8 mouse cellular contexts compared by ENCODE assay signal in the genomic region with DNA sequence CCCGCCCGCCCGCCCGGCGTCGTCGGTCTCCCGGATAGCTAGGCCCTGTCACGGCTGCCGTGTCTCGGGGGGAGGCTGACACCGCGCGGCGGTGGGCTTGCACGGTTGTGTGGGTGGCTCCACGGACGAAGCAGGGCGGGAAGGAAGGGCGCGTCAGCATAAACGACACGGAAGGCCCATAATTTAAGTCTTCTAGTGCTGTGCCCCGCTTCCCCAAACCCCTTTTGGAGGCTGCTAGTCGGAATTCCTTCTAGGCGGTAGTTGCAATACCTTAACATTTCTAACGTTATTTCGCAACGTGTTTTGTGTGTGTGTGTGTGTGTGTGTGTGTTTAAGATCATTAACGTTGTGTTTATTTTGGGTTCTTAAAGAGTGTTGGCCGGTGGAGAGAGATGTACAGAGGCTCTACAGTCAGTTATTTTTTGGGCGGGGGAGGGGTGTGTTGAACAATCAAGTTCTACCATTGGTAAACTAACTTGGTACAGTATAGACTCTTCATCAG. TPM values are rescaled to one million over a fixed set of nuclear protein-coding genes. Genes with fewer than 3 reads are reported as not detected.
A peak's percentile ranks its signal among the peaks of the same experiment; 100 is the strongest.
DNase-seq lines count a peak whose midpoint lies in the region; ATAC-seq and TF ChIP-seq lines count a peak whose summit lies in the region.

No protein-coding gene starts in this region.

- peak overlapping the region; percentile 98 for H3K27ac ChIP-seq in kidney, embryonic 15.5 days
- peak overlapping the region; percentile 82; the same call in 1 of the 2 replicates for H3K27ac ChIP-seq in ES-E14 (ENCODE audit: insufficient read depth, low read depth, low read length, poor library complexity, severe bottlenecking)
- peak overlapping the region; percentile 2; the same call in 1 of the 2 replicates for H3K27ac ChIP-seq in embryonic fibroblast, embryonic 13.5 days (ENCODE audit: insufficient read depth, low read length)
- peak overlapping the region; percentile 99 for H3K27ac ChIP-seq in intestine, embryonic 16.5 days (ENCODE audit: low read length)
- H3K27ac ChIP-seq in midbrain, embryonic 14.5 days (replicated peaks; ENCODE audit: low read depth, low read length): peak overlapping the region; percentile 95

- TF ChIP-seq POLR2A in embryonic fibroblast, embryonic 13.5 days (IDR thresholded peaks at IDR 0.05; ENCODE audit: low read depth, low read length): no peak

- no peaks in the 10 kb centered on the region for H3K27me3 ChIP-seq in kidney, embryonic 15.5 days
- H3K27me3 ChIP-seq in intestine, embryonic 16.5 days (replicated peaks; ENCODE audit: control insufficient read depth, insufficient read depth, low read length): no peaks in the 10 kb centered on the region
- H3K27me3 ChIP-seq in midbrain, embryonic 14.5 days (ENCODE audit: control insufficient read depth, insufficient read depth, low read length): no peaks in the 10 kb centered on the region

- H3K4me2 ChIP-seq in kidney, embryonic 15.5 days: peak overlapping the region; percentile 61
- H3K4me2 ChIP-seq in intestine, embryonic 16.5 days (ENCODE audit: low read depth, low read length): peak overlapping the region; percentile 51
- peak overlapping the region; percentile 81 for H3K4me2 ChIP-seq in midbrain, embryonic 14.5 days (ENCODE audit: low read length)

- no peak for DNase-seq in kidney, adult 18-20 months
- peak; percentile 9 for DNase-seq in ES-E14 (ENCODE audit: low read depth, low spot score)
- no peak for DNase-seq in midbrain, embryonic 14.5 days
- no peak for DNase-seq in cerebellum, postnatal 4 days (ENCODE audit: low spot score in 2 of 2)
- no peak for DNase-seq in gastrocnemius, adult 18-20 months (ENCODE audit: low spot score)

- peak overlapping the region; percentile 93 for H3K9ac ChIP-seq in kidney, embryonic 15.5 days
- peak overlapping the region; percentile 97 for H3K9ac ChIP-seq in ES-E14 (ENCODE audit: insufficient read depth, low read depth, low read length, poor library complexity, severe bottlenecking)
- H3K9ac ChIP-seq in intestine, embryonic 16.5 days (ENCODE audit: low read depth, low read length): peak overlapping the region; percentile 97
- H3K9ac ChIP-seq in midbrain, embryonic 14.5 days (replicated peaks; ENCODE audit: low read length): peak overlapping the region; percentile 94

- in situ Hi-C loops in ES-E14 (cut with MboI; ENCODE audit: low sequenced_read_pairs in 2 of 2, unreplicated experiment in 2 of 2): no loop called here

- H3K36me3 ChIP-seq in kidney, embryonic 15.5 days: peaks cover 3% of the 10 kb centered on the region; the same call in 1 of the 2 replicates
- H3K36me3 ChIP-seq in ES-E14 (ENCODE audit: control insufficient read depth, insufficient read depth, low read length, poor library complexity, severe bottlenecking): no peaks in the 10 kb centered on the region
- H3K36me3 ChIP-seq in intestine, embryonic 16.5 days (ENCODE audit: control insufficient read depth, insufficient read depth, low read length): no peaks in the 10 kb centered on the region
- no peaks in the 10 kb centered on the region for H3K36me3 ChIP-seq in midbrain, embryonic 14.5 days (ENCODE audit: control insufficient read depth, insufficient read depth, low read length)

- peak overlapping the region; percentile 98 for H3K4me3 ChIP-seq in kidney, embryonic 15.5 days (replicated peaks)
- H3K4me3 ChIP-seq in ES-E14 (ENCODE audit: insufficient read depth in 1 of 2, low read depth in 1 of 2, low read length in 2 of 2, poor library complexity in 1 of 2, severe bottlenecking in 1 of 2): peak overlapping the region; percentile 71 to 98
- H3K4me3 ChIP-seq in embryonic fibroblast, embryonic 13.5 days (ENCODE audit: insufficient read depth, low read length): peak overlapping the region; percentile 74
- peak overlapping the region; percentile 96 for H3K4me3 ChIP-seq in intestine, embryonic 16.5 days (ENCODE audit: low read length)
- peak overlapping the region; percentile 97 for H3K4me3 ChIP-seq in midbrain, embryonic 14.5 days (replicated peaks; ENCODE audit: low read depth, low read length)

- no peak for TF ChIP-seq CTCF in embryonic fibroblast, embryonic 13.5 days (IDR thresholded peaks at IDR 0.05; ENCODE audit: borderline replicate concordance, insufficient read depth, low read length)

- ATAC-seq in kidney, embryonic 15.5 days (replicated peaks; ENCODE audit: low FRiP score): no peak
- ATAC-seq in intestine, embryonic 16.5 days: no peak
- peak; percentile 62; the same call in 1 of the 2 replicates for ATAC-seq in midbrain, embryonic 14.5 days (ENCODE audit: low FRiP score, low TSS enrichment)

- WGBS in kidney, embryonic 15.5 days: under 1% methylated on average over 31 of the region's 32 CpGs
- WGBS in intestine, embryonic 16.5 days: under 1% methylated on average over 25 of the region's 32 CpGs
- under 1% methylated on average over 32 of the region's 32 CpGs for WGBS in midbrain, embryonic 14.5 days

- peaks cover 10% of the 10 kb centered on the region for H3K4me1 ChIP-seq in kidney, embryonic 15.5 days
- H3K4me1 ChIP-seq in ES-E14 (ENCODE audit: control insufficient read depth in 2 of 2, insufficient read depth in 2 of 2, low read length in 2 of 2, poor library complexity in 1 of 2): 0 out of 4 replicates have a peak, but pooled peaks cover 0 to 6% of the 10 kb centered on the region in 2 experiments
- peaks cover 3% of the 10 kb centered on the region for H3K4me1 ChIP-seq in embryonic fibroblast, embryonic 13.5 days (ENCODE audit: control insufficient read depth, insufficient read depth, low read length)
- 0 out of 2 replicates have a peak, but pooled peaks cover 3% of the 10 kb centered on the region for H3K4me1 ChIP-seq in intestine, embryonic 16.5 days (ENCODE audit: control insufficient read depth, insufficient read depth, low read length)
- no peaks in the 10 kb centered on the region for H3K4me1 ChIP-seq in midbrain, embryonic 14.5 days (ENCODE audit: control insufficient read depth, insufficient read depth, low read length)

- H3K9me3 ChIP-seq in kidney, embryonic 15.5 days (replicated peaks): no peaks in the 10 kb centered on the region
- no peaks in the 10 kb centered on the region for H3K9me3 ChIP-seq in ES-E14 (ENCODE audit: control insufficient read depth, insufficient read depth, low read depth, low read length)
- no peaks in the 10 kb centered on the region for H3K9me3 ChIP-seq in intestine, embryonic 16.5 days (ENCODE audit: control insufficient read depth, low read length)
- no peaks in the 10 kb centered on the region for H3K9me3 ChIP-seq in midbrain, embryonic 14.5 days (ENCODE audit: control insufficient read depth, low read length)

TF ChIP-seq in ES-E14, 5 proteins besides CTCF, POLR2A, EP300 and RAD21:
- TF ChIP-seq MAFK (IDR thresholded peaks at IDR 0.05; ENCODE audit: insufficient read depth, low read depth, low read length) (no peak), ZNF384 (IDR thresholded peaks at IDR 0.05; ENCODE audit: low read depth, low read length) (no peak), HCFC1 (IDR thresholded peaks at IDR 0.05; ENCODE audit: borderline replicate concordance, insufficient read depth, low read length) (no peak), ZC3H11A (IDR thresholded peaks at IDR 0.05; ENCODE audit: borderline replicate concordance, low read depth, low read length) (no peak), CHD2 (IDR thresholded peaks at IDR 0.05; ENCODE audit: low read depth, low read length) (no peak)

RNA-seq across cellular contexts. Expression of a gene that starts 0.6 kb away (rescaled TPM):
- polyA plus RNA-seq in kidney, embryonic 15.5 days (2015; fragmentation: Nextera tagmentation; extraction: Ambion mirVana): 24.5 and 24.6 TPM in 2 replicates
- total RNA-seq in ES-E14 (2012; rRNA removed): 108 and 124 TPM in 2 replicates
- 90.6 and 91.0 TPM in 2 replicates for polyA plus RNA-seq in embryonic fibroblast, embryonic 13.5 days (2011; ENCODE audit: insufficient read length, low read depth, missing spikeins)
- 13.4 and 14.2 TPM in 2 replicates for polyA plus RNA-seq in intestine, embryonic 16.5 days (2015; fragmentation: Nextera tagmentation; extraction: Ambion mirVana)
- 32.7 and 35.6 TPM in 2 replicates for polyA plus RNA-seq in midbrain, embryonic 14.5 days (2014; fragmentation: Nextera tagmentation; extraction: Ambion mirVana)
- total RNA-seq in gastrocnemius, adult 18-20 months (2021): 10 to 100 TPM; 42.0 to 47.0 TPM

RNA-seq across cellular contexts. Expression of a gene that starts 50.4 kb away (rescaled TPM):
- 10.1 and 10.7 TPM in 2 replicates for polyA plus RNA-seq in kidney, embryonic 15.5 days (2015; fragmentation: Nextera tagmentation; extraction: Ambion mirVana)
- 6.6 and 8.0 TPM in 2 replicates for total RNA-seq in ES-E14 (2012; rRNA removed)
- polyA plus RNA-seq in embryonic fibroblast, embryonic 13.5 days (2011; ENCODE audit: insufficient read length, low read depth, missing spikeins): 1.7 and 3.5 TPM in 2 replicates
- 5.7 and 6.4 TPM in 2 replicates for polyA plus RNA-seq in intestine, embryonic 16.5 days (2015; fragmentation: Nextera tagmentation; extraction: Ambion mirVana)
- 7.8 and 8.4 TPM in 2 replicates for polyA plus RNA-seq in midbrain, embryonic 14.5 days (2014; fragmentation: Nextera tagmentation; extraction: Ambion mirVana)
- under 1 TPM; 0.17 to 0.23 TPM for total RNA-seq in gastrocnemius, adult 18-20 months (2021)

Comparison
In these comparisons a context has a peak if more than half of its experiments do, and no peak if none do; other contexts are left out.
1. H3K27ac ChIP-seq: peak in every context shown above with its lines; median percentile 99 in intestine, embryonic 16.5 days; 98 in kidney, embryonic 15.5 days; 95 in midbrain, embryonic 14.5 days; 82 in ES-E14; 2 in embryonic fibroblast, embryonic 13.5 days.